Mouse (Mus musculus): Measurements from ENCODE around the gene Gm42906.

DNA sequence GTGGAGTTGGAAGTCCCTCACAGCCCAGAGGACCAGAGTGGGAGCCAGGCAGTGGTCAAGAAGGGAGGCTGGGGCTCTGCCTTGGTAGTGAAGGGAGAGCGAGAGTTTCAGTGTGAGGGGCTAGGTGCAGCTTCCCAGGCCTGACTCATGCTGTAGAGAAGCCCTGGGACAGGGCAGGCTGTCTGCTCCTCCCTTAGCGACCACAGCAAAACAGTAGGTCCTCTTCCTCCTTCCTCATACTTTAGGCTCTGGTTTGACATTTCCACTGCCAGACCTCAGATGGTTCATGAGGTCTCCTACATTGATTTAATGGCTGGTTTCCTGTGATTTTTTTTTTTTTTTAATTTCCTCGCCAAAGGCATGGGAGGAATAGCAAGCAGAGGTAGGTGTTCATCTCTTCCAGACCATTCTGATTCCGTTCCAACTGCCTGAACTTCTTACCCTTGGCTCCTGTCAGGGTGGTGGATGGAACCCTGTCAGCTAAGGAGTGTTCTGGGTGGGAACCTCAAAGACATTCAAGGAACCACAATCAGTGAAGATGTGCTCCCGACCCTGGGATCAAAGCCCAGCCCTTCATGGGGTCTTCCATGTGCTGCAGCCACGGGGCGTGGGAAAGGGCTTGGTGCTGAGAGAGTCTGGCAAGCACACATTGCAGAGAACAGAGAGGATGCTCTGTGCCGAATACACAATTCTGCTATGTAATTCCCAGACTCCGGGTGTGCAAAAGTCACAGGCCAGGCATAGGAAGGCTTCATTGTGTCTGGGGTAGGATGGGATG, 341.3 kb downstream of the Gm42906 start:
- no peak for TF ChIP-seq CTCF (IDR thresholded peaks at IDR 0.05)
- no peak for TF ChIP-seq EP300 (IDR thresholded peaks at IDR 0.05)

All from lung, postnatal 0 days (tissue).